Mouse (Mus musculus) embryonic facial prominence, embryonic 12.5 days (tissue): ENCODE measurements at regions not wholly inside any gene's neighbourhood (a gene's known extent, or its start where the extent isn't known, plus 50 kb on each side); places are given as distances from the start of the nearest gene placed in this dataset.

Experiments used
- ATAC-seq: fragments of 200-750 bp; cut with Nextera tagmentation; 2 replicates; pipeline ENCODE4 v1.8.0; 2017; ENCODE audit not compliant: insufficient number of reproducible peaks, insufficient read depth, low FRiP score, low TSS enrichment
- H3K27ac ChIP-seq: fragments of 300-500 bp; sonication (generic); 2 replicates; pipeline ENCODE4 v1.5.1; 2016; ENCODE audit warnings: mild to moderate bottlenecking
- H3K27me3 ChIP-seq: fragments of 300-500 bp; sonication (generic); 2 replicates; pipeline ENCODE4 v1.6.1; 2016; ENCODE audit warnings: mild to moderate bottlenecking, moderate library complexity
- H3K36me3 ChIP-seq: fragments of 300-500 bp; sonication (generic); 2 replicates; pipeline ENCODE4 v1.6.1; 2016; ENCODE audit warnings: mild to moderate bottlenecking
- H3K4me1 ChIP-seq: fragments of 300-500 bp; sonication (generic); 2 replicates; pipeline ENCODE4 v1.6.1; 2016
- H3K4me2 ChIP-seq: fragments of 300-500 bp; sonication (generic); replicated peaks from 2 replicates; pipeline ENCODE4 v1.6.1; 2016; ENCODE audit warnings: mild to moderate bottlenecking, moderate library complexity
- H3K4me3 ChIP-seq: fragments of 300-500 bp; sonication (generic); 2 replicates; pipeline ENCODE4 v1.5.1; 2016; ENCODE audit warnings: mild to moderate bottlenecking
- H3K9ac ChIP-seq: fragments of 300-500 bp; sonication (generic); 2 replicates; pipeline ENCODE4 v1.6.1; 2016; ENCODE audit warnings: mild to moderate bottlenecking, moderate library complexity
- H3K9me3 ChIP-seq: fragments of 300-500 bp; sonication (generic); 2 replicates; pipeline ENCODE4 v1.6.1; 2016; ENCODE audit warnings: mild to moderate bottlenecking, moderate library complexity
- WGBS: fragments of 180-500 bp; shearing (Covaris S2); methylation state at CpG from one replicate; pipeline ENCODE4 v1.1.7; 2016; 5-methylcytosine and 5-hydroxymethylcytosine counted together

DNA sequence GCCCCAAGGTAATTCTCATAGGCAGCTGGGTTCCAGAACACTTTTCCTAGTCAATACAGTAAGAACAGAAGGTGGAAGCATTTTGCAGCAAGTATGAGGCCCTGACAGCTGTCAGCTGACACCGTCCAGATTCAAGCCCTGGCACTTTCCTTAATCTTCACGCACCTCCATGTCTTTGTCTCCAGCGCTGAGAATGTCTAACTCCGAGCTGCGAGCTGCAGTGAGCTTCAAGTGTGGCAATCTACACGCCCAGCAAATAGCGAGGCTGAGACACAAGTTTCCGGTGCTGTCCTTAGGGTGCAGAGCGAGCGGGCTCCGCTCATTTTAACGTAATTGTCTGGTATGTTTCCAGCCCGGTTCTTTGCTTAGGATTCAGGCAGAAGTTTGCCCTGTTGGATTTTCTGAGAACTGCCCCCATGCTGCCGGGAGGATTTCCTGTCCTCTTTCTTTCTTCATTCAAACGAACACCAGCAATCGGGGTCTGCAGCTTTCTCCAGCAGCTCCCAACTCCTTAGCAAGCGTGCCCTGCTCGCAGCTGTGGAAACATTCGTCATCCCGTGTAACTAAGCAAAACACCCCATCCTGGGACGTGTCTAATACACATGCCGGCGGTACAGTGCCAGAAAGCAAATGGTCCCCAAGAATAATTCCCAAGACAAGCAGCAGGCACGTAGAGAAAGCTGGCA lies 54.5 kb downstream of the Irx3 start:
- peaks cover 55% of the 10 kb centered on the region for H3K4me1 ChIP-seq
- WGBS, result 48% methylated on average over 24 of the region's 24 CpGs
- no peaks in the 10 kb centered on the region for H3K36me3 ChIP-seq
- H3K4me3 ChIP-seq, result no peak overlapping the region
- H3K27ac ChIP-seq, result peak overlapping the region; percentile 24; the same call in 1 of the 2 replicates
- peaks cover 7% of the 10 kb centered on the region; the same call in 1 of the 2 replicates for H3K27me3 ChIP-seq
- H3K9me3 ChIP-seq, result no peaks in the 10 kb centered on the region
- no peak for ATAC-seq
- peak overlapping the region; percentile 26 for H3K4me2 ChIP-seq
- no peak overlapping the region for H3K9ac ChIP-seq

- H3K4me3 ChIP-seq, result no peak overlapping the region
- no peak overlapping the region for H3K9ac ChIP-seq
- 71% methylated on average over 2 of the region's 2 CpGs for WGBS
- H3K27ac ChIP-seq, result no peak overlapping the region
- no peaks in the 10 kb centered on the region for H3K27me3 ChIP-seq
- no peaks in the 10 kb centered on the region for H3K9me3 ChIP-seq
- no peak overlapping the region for H3K4me2 ChIP-seq
- H3K36me3 ChIP-seq, result no peaks in the 10 kb centered on the region
- ATAC-seq, result no peak
- H3K4me1 ChIP-seq, result no peaks in the 10 kb centered on the region
Measured at GRCm38 (mm10) chr8:91724646-91725045, 77.2 kb downstream of the Irx3 start.
